Mouse (Mus musculus) B cell, adult 67 days (primary cell): ENCODE data around the gene Klf4. TPM values are rescaled to one million over a fixed set of nuclear protein-coding genes. Genes with fewer than 3 reads are reported as not detected.

Experiments
- total RNA-seq, 2 experiments: library from RNA; stranded (reverse); gene quantifications; 4 replicates each; pipeline ENCODE4 v1.2.4; 2023

Gene Klf4
- 100 to 1,000 TPM; 108 to 251 TPM for total RNA-seq

GRCm38 (mm10) chr4:55532407-55533195 lies at the start of gene Klf4:
Gene Klf4, minus strand, starts transcription at chr4:55532466.

Other genes with a start within 250 kb of the Klf4 start
- gene Rad23b, start 182.4 kb downstream of the Klf4 start, total RNA-seq, result 100 to 1,000 TPM; 119 to 121 TPM